Mouse (Mus musculus) heart, embryonic 16.5 days (tissue): ENCODE results near the gene Lman1l. TPM values are rescaled to one million over a fixed set of nuclear protein-coding genes. Genes with fewer than 3 reads are reported as not detected.
A peak's percentile ranks its signal among the peaks of the same experiment; 100 is the strongest.

Source experiments
- ATAC-seq: fragments of 200-750 bp; cut with Nextera tagmentation; replicated peaks from 2 replicates; pipeline ENCODE4 v1.8.0; 2017; ENCODE audit warnings: moderate number of reproducible peaks; ENCODE audit not compliant: insufficient read depth, low FRiP score; ENCODE audit errors: extremely low read depth
- H3K27ac ChIP-seq: fragments of 300-500 bp; sonication (generic); 2 replicates; pipeline ENCODE4 v1.5.1; 2014; ENCODE audit warnings: mild to moderate bottlenecking, low read length, control low read depth, moderate library complexity
- H3K27me3 ChIP-seq: fragments of 300-500 bp; sonication (generic); 2 replicates; pipeline ENCODE4 v1.6.1; 2014; ENCODE audit warnings: low read length, mixed read lengths; ENCODE audit not compliant: control insufficient read depth, insufficient read depth
- H3K36me3 ChIP-seq: fragments of 300-500 bp; sonication (generic); 2 replicates; pipeline ENCODE4 v1.6.1; 2014; ENCODE audit not compliant: control insufficient read depth, insufficient read depth
- H3K4me1 ChIP-seq: fragments of 300-500 bp; sonication (generic); 2 replicates; pipeline ENCODE4 v1.6.1; 2014; ENCODE audit warnings: low read length, mixed read lengths; ENCODE audit not compliant: control insufficient read depth, insufficient read depth
- H3K4me2 ChIP-seq: fragments of 300-500 bp; sonication (generic); 2 replicates; pipeline ENCODE4 v1.6.1; 2014; ENCODE audit warnings: low read depth, mild to moderate bottlenecking, control low read depth, low read length
- H3K4me3 ChIP-seq: fragments of 300-500 bp; sonication (generic); 2 replicates; pipeline ENCODE4 v1.5.1; 2014; ENCODE audit warnings: mild to moderate bottlenecking, control low read depth, low read length
- H3K9ac ChIP-seq: fragments of 300-500 bp; sonication (generic); 2 replicates; pipeline ENCODE4 v1.6.1; 2014; ENCODE audit warnings: low read length, control low read depth
- H3K9me3 ChIP-seq: fragments of 300-500 bp; sonication (generic); replicated peaks from 2 replicates; pipeline ENCODE4 v1.6.1; 2016; ENCODE audit warnings: low read length; ENCODE audit not compliant: control insufficient read depth
- WGBS: fragments of 180-500 bp; shearing (Covaris S2); extraction: QIAGEN DNeasy Blood & Tissue Kit; methylation state at CpG from one replicate; pipeline ENCODE4 v1.1.7; 2014; 5-methylcytosine and 5-hydroxymethylcytosine counted together
- polyA plus RNA-seq: library from polyadenylated mRNA; unstranded; fragments of >200 nt; fragmentation: Nextera tagmentation; extraction: Ambion mirVana; gene quantifications from 2 replicates; pipeline ENCODE4 v1.2.1, GENCODE M21; 2015

Gene Lman1l
- polyA plus RNA-seq, 1 experiment from 2014 or later, result not detected

DNA sequence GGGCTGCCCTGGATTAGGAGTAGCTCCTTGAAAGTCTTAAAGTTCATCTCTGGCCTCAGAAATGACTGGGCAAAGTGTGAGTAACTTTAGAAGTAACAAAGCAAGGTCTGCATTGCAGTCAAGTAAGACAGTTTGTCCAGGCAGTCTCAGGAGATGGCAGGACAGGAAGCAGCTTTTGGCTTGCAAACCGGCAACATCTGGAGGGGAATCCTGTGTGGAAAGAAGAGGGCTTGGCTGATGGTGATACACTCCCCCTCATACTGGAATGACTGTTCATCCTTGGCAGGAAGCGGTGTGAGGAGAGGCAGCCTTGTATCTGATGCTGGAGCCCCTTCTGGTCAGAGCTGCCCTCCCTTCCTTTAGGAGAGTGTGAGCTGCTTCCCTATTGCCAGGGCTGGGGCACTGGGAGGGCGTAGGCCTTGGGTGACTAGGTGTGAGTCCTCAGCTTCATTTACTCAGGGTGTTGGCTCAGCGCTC, 57.6 kb downstream of the Lman1l start:
- H3K9ac ChIP-seq, result peak overlapping the region; percentile 30; the same call in 1 of the 2 replicates

GRCm38 (mm10) chr9:57561711-57562099, 58.9 kb downstream of the Lman1l start:
- H3K9me3 ChIP-seq, result no peaks in the 10 kb centered on the region
- H3K27ac ChIP-seq, result 0 out of 2 replicates have a peak overlapping the region, but pooled peaks have one; percentile 10
- no peak for ATAC-seq
- no peaks in the 10 kb centered on the region for H3K36me3 ChIP-seq
- peak overlapping the region; percentile 76 for H3K4me3 ChIP-seq
- no peaks in the 10 kb centered on the region for H3K27me3 ChIP-seq
- H3K9ac ChIP-seq, result peak overlapping the region; percentile 76
- peak overlapping the region; percentile 84 for H3K4me2 ChIP-seq
- whole genome bisulfite sequencing, result 70% methylated on average over 13 of the region's 13 CpGs
- peaks cover 35% of the 10 kb centered on the region for H3K4me1 ChIP-seq

More for the DNA sequence above, 57.6 kb downstream of the Lman1l start:
- no peaks in the 10 kb centered on the region; the same call in 1 of the 2 replicates for H3K36me3 ChIP-seq
- H3K27ac ChIP-seq, result peak overlapping the region; percentile 66
- WGBS, result 49% methylated on average over 4 of the region's 4 CpGs
- H3K9me3 ChIP-seq, result no peaks in the 10 kb centered on the region
- peak; percentile 12; the same call in 1 of the 2 replicates for ATAC-seq
- H3K4me3 ChIP-seq, result no peak overlapping the region
- peaks cover 35% of the 10 kb centered on the region for H3K4me1 ChIP-seq
- H3K4me2 ChIP-seq, result peak overlapping the region; percentile 18; the same call in 1 of the 2 replicates
- no peaks in the 10 kb centered on the region for H3K27me3 ChIP-seq

- peaks cover 34% of the 10 kb centered on the region for H3K4me1 ChIP-seq
- no peaks in the 10 kb centered on the region for H3K36me3 ChIP-seq
- H3K27me3 ChIP-seq, result no peaks in the 10 kb centered on the region
- peak; percentile 98 for ATAC-seq
- peak within 1 kb of the TSS; percentile 76 for H3K9ac ChIP-seq
- peak within 1 kb of the TSS; percentile 74 for H3K27ac ChIP-seq
- H3K4me3 ChIP-seq, result peak within 1 kb of the TSS; percentile 76
- under 1% methylated on average over 37 of the region's 37 CpGs for WGBS
- peak within 1 kb of the TSS; percentile 84 for H3K4me2 ChIP-seq
- no peaks in the 10 kb centered on the region for H3K9me3 ChIP-seq
These were observed 59.5 kb downstream of the Lman1l start, which contains the start of gene Scamp2 for GRCm38 (mm10) chr9:57560861-57561710. Scamp2 (plus strand) TSS chr9:57560943.

GRCm38 (mm10) chr9:57560263-57560662, 60.3 kb downstream of the Lman1l start:
- 27% methylated on average over 7 of the region's 7 CpGs for WGBS
- H3K4me2 ChIP-seq, result peak overlapping the region; percentile 84
- H3K27me3 ChIP-seq, result no peaks in the 10 kb centered on the region
- ATAC-seq, result no peak
- no peaks in the 10 kb centered on the region for H3K9me3 ChIP-seq
- peaks cover 28% of the 10 kb centered on the region for H3K4me1 ChIP-seq
- peak overlapping the region; percentile 76 for H3K9ac ChIP-seq
- peak overlapping the region; percentile 76 for H3K4me3 ChIP-seq
- H3K27ac ChIP-seq, result no peak overlapping the region
- no peaks in the 10 kb centered on the region for H3K36me3 ChIP-seq

- 61% methylated on average over 2 of the region's 2 CpGs for WGBS
- H3K36me3 ChIP-seq, result no peaks in the 10 kb centered on the region
- H3K9me3 ChIP-seq, result no peaks in the 10 kb centered on the region
- peaks cover 28% of the 10 kb centered on the region for H3K4me1 ChIP-seq
- H3K9ac ChIP-seq, result no peak overlapping the region
- H3K4me3 ChIP-seq, result no peak overlapping the region
- no peak overlapping the region for H3K27ac ChIP-seq
- ATAC-seq, result no peak
- H3K4me2 ChIP-seq, result no peak overlapping the region
- H3K27me3 ChIP-seq, result no peaks in the 10 kb centered on the region
These were observed 61.0 kb downstream of the Lman1l start for GRCm38 (mm10) chr9:57559568-57559967.

GRCm38 (mm10) chr9:57558625-57559024, 61.9 kb downstream of the Lman1l start:
- Histone ChIP-seq H3K27ac (no peak overlapping the region), H3K36me3 (no peaks in the 10 kb centered on the region), H3K4me2 (no peak overlapping the region), H3K9ac (no peak overlapping the region), H3K27me3 (no peaks in the 10 kb centered on the region), H3K4me3 (no peak overlapping the region), H3K9me3 (no peaks in the 10 kb centered on the region), H3K4me1 (peaks cover 25% of the 10 kb centered on the region)
- WGBS, result 83% methylated on average over 4 of the region's 4 CpGs
- no peak for ATAC-seq

DNA sequence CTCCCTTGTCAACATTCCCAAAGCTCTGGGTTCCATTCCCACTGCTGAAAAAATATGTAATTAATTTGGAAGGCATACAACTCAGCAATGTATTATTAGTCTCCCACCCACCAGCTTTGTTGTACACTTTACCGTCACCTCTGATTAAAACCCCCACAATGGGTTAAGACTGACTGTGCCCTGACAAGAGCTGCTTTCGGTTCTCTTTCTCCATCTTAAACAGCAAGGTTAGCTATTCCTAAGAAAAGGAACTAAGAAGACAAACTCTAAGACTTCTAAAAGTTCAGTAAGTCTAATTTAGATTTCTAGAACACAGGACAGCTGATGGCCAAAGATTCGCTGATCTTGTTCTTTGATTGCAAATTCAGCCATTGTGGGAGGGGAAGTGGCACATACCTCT, 63.4 kb downstream of the Lman1l start:
- Histone ChIP-seq H3K9ac (no peak overlapping the region), H3K4me3 (no peak overlapping the region), H3K4me2 (no peak overlapping the region), H3K27me3 (no peaks in the 10 kb centered on the region), H3K4me1 (peaks cover 16% of the 10 kb centered on the region), H3K36me3 (no peaks in the 10 kb centered on the region), H3K27ac (no peak overlapping the region), H3K9me3 (no peaks in the 10 kb centered on the region)
- 83% methylated on average over 3 of the region's 3 CpGs for WGBS
- ATAC-seq, result no peak
